Mouse (Mus musculus) thymus, postnatal 0 days (tissue): ENCODE results near the gene D10Jhu81e. TPM values are rescaled to one million over a fixed set of nuclear protein-coding genes. Genes with fewer than 3 reads are reported as not detected.
A peak's percentile ranks its signal among the peaks of the same experiment; 100 is the strongest.
"Not testable (repeated sequence)": the region's sequence is repeated elsewhere in the genome, so short reads cannot be mapped to it uniquely, and the experiment has no call there.

ENCODE experiments used
- DNase-seq: peaks from one replicate; pipeline ENCODE4 v3.0.0-alpha.2; 2015; ENCODE audit warnings: low spot score
- polyA plus RNA-seq: library from polyadenylated mRNA; unstranded; fragments of >200 nt; fragmentation: Nextera tagmentation; extraction: Ambion mirVana; gene quantifications from 2 replicates; pipeline ENCODE4 v1.2.1, GENCODE M21; 2015

Gene D10Jhu81e
- polyA plus RNA-seq, 1 experiment from 2014 or later, result 28.9 TPM

- DNase-seq, result peak; percentile 39
Observed at GRCm38 (mm10) chr10:78134400-78134799, 35.2 kb downstream of the D10Jhu81e start.

DNA sequence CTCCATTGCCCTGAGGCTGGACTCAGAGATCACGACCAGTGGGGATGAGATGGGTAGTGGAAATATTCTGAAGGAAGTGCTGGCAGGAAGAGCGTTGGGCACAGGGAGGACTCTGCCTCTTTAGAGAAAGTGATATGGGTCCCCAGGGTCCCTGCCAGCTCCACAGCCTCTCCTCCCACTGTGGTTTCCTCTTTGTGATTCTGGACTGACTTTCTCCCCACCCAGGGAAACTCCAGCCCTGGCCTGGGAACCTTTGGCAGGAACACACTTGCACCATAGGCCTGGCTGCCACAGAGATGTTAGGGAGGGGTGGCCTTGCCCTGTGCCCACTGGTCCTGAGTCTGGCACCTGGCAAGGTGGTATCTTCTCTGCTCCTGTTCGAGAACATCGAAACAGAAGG is 39.6 kb downstream of the D10Jhu81e start:
- DNase-seq, result no peak

DNA sequence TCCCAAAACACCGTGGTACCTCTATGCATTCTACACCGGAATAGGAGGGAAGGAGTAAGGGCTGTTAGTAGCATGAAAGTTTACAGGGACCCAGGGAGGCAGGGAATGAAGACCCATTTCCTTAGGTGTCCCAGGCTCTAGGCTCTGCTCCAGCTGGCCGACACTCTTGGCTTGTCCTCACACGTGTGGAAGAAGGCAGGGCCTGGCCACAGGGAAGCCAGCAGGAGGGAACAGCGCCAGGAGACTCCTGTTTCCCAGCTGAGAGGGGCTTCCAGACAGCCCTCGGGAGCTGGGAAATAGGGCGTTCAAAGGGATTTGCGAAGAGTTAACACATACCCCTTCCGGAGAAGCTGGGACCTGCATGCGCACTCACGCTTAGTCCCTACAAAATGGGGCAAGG is 40.2 kb downstream of the D10Jhu81e start:
- DNase-seq, result no peak

DNA sequence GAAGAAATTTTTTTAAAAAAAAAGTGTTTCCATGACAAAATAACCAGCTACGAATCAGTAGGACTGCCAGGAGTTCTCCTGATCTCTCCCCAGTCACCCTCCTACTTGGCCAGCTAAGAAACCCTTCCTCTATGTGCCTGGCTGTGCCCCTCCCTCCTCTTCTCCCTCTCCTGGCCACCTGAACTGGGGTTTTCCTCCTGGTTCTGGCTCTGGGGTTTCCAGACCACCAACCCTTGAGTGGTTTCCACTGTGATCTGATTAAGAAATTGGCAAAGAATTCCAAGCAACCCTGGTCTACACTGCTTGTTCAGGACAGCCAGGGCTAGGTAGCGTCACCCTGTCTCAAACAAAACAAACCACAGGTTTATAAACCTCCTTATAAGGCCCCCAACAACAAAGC is 40.9 kb downstream of the D10Jhu81e start:
- no peak for DNase-seq

GRCm38 (mm10) chr10:78127931-78128330 is 41.7 kb downstream of the D10Jhu81e start:
- no peak for DNase-seq

- DNase-seq, result no peak
Observed at GRCm38 (mm10) chr10:78127046-78127870, 42.3 kb downstream of the D10Jhu81e start.

GRCm38 (mm10) chr10:78126311-78126710 is 43.3 kb downstream of the D10Jhu81e start:
- no peak for DNase-seq

DNA sequence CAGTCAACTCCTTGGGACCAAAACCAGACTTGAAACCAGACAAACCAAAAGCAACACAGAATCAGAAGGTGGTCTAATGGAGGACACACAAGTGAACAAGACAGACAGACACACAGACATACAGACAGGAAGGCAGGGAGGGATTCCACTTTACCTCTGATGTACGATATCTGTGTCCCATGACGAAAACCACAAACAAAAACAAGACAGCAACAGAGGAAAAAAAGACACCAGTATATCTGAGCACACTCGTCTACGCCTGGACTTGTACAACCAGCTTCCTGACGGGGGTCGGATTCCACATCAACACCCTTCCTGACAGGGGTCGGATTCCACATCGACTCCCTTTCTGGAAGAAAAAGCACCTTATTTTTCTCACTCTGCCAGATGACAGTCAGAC is 44.5 kb downstream of the D10Jhu81e start:
- DNase-seq, result not testable (repeated sequence)

DNA sequence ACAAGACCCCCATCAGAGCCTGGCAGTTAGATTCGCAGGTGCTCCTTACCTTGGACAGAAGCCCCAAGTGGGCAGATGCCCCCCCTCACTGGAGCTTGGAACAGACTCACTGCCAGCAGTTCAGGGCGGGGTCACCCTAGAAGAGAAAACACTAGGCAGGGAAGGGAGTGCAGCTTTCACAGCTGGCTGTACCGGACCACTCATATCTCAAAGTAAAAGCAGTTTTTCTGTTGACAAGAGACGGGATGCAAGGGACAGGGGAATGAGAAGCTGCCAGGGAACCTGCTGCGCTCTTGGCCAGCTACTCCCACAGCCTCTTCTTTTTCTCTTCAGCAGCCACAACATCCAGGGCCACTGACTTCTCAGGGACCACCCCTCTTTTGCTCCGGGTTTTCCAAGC is 45.4 kb downstream of the D10Jhu81e start:
- not testable (repeated sequence) for DNase-seq

DNA sequence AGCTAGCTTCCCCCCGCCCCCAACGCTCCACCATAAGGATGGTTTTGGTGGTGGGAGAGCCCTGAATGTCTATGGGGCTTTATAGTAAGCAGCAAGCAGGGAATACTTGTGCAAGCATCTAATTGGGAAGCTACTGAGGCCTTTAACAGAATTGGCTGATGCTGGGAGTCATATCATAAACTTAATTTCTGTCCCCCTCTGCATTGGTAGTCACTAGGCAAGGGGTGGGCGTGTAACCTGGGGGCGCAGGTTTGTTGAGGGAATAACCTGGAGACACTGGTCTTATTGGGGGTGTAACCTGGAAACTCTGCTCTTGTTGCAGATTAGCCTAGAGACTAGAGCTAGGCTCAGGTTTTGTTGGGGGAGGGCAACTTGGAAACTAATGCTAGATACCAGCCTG is 50.2 kb downstream of the D10Jhu81e start:
- no peak for DNase-seq

DNA sequence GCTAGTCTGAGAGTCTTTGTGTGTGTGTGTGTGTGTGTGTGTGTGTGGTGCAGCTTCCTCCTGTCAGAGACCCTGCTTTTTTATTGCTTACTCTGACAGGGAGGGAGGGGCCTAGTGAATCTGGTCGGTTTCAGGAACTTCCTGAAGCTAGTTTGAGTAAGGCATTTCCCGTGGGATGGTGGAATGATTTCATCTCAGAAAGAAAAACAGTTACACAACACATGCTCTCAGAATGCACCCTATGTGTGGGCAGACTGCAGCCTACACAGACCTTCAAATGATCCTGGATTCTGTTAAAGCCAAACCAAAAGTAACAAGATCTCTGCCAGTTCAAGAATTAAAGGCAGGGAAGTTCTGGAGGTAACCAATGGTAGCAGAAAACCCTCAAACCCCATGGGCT is 54.4 kb downstream of the D10Jhu81e start:
- DNase-seq, result no peak

DNA sequence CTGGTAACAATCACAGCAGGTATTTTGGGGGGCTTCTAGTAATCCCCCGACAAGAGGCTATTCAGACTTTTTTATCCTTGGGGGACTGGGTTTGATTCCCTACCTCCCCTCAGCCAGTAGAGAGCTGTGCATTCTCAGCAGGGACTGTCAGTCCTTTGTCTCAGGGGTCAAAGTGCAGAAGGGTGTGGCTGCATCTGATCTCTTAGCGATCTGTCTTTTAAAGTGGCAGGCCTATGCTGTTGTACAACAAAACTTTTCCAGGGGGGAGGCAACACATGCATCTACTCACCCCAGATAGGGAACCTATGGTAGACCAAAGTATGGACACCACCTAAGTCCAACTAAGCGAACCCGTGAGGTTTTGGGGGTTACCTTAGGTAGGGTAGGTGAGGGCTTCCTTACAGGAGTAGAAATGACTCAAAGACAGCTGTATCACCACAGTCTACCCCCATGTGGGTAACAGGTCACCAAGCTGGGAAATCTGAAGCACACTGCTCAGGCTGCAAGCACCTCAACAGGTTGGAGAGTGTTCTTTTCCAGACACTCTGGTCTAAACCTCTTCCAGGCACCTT is 55.0 kb downstream of the D10Jhu81e start:
- no peak for DNase-seq

Other genes with a start within 250 kb of the D10Jhu81e start
- 18.1 and 21.8 TPM in 2 replicates for gene Trpm2, start 199.2 kb downstream of the D10Jhu81e start, polyA plus RNA-seq
- 20.9 and 21.0 TPM in 2 replicates for gene 1810043G02Rik, start 191.3 kb downstream of the D10Jhu81e start, polyA plus RNA-seq
- 41.1 and 45.5 TPM in 2 replicates for gene Pfkl, start 159.7 kb downstream of the D10Jhu81e start, polyA plus RNA-seq
- gene Dnmt3l, start 127.8 kb downstream of the D10Jhu81e start, polyA plus RNA-seq, result 0.69 and 1.1 TPM in 2 replicates
- gene Aire, start 126.2 kb downstream of the D10Jhu81e start, polyA plus RNA-seq, result 8.8 and 10.1 TPM in 2 replicates
- 6.2 and 6.7 TPM in 2 replicates for gene Icosl, start 100.5 kb downstream of the D10Jhu81e start, polyA plus RNA-seq
- 18.1 and 18.7 TPM in 2 replicates for gene Pwp2, start 15.4 kb upstream of the D10Jhu81e start, polyA plus RNA-seq
- gene Trappc10, start 74.9 kb upstream of the D10Jhu81e start, polyA plus RNA-seq, result 20.0 and 26.3 TPM in 2 replicates
- gene Agpat3, start 182.7 kb upstream of the D10Jhu81e start, polyA plus RNA-seq, result 139 and 152 TPM in 2 replicates
- gene Rrp1, start 243.3 kb upstream of the D10Jhu81e start, polyA plus RNA-seq, result 373 and 391 TPM in 2 replicates